Mouse (Mus musculus) bone marrow, adult 2 months (tissue): ENCODE results near the gene Nufip2. TPM values are rescaled to one million over a fixed set of nuclear protein-coding genes. Genes with fewer than 3 reads are reported as not detected.

Experiments
- H3K27ac ChIP-seq: fragments of 200-500 bp; 2 replicates; pipeline ENCODE4 v1.5.1; 2012; ENCODE audit warnings: low read depth, mild to moderate bottlenecking, control low read depth, inconsistent platforms, low read length; ENCODE audit not compliant: control insufficient read depth, poor library complexity, insufficient read depth
- H3K4me1 ChIP-seq: fragments of 200-500 bp; 2 replicates; pipeline ENCODE4 v1.6.1; 2011; ENCODE audit warnings: low read length; ENCODE audit not compliant: control insufficient read depth, insufficient read depth
- H3K4me3 ChIP-seq: fragments of 200-500 bp; replicated peaks from 2 replicates; pipeline ENCODE3; 2011; ENCODE audit warnings: mild to moderate bottlenecking, low read depth, low read length, control low read depth; ENCODE audit not compliant: control insufficient read depth
- CTCF ChIP-seq: fragments of 200-500 bp; IDR thresholded peaks from 2 replicates; pipeline ENCODE4 v1.5.1; 2011; ENCODE audit warnings: low read length, control low read depth; ENCODE audit not compliant: control insufficient read depth, insufficient read depth
- POLR2A ChIP-seq: fragments of 200-500 bp; IDR thresholded peaks from 2 replicates; pipeline ENCODE4 v1.6.1; 2011; ENCODE audit warnings: low read depth, mild to moderate bottlenecking, control low read depth, low read length, borderline replicate concordance; ENCODE audit not compliant: control insufficient read depth
- WGBS: fragments of 180-500 bp; shearing (Covaris S2); methylation state at CpG from one replicate; pipeline ENCODE4 v1.1.7; 2018; 5-methylcytosine and 5-hydroxymethylcytosine counted together
- polyA plus RNA-seq: library from polyadenylated mRNA; stranded (reverse); fragments of >200 nt; gene quantifications from 2 replicates; pipeline ENCODE4 v1.2.4, GENCODE M21; 2011; ENCODE audit warnings: low replicate concordance; ENCODE audit not compliant: missing spikeins, insufficient read depth, insufficient read length

Gene Nufip2
- polyA plus RNA-seq, 1 experiment, result 22.5 TPM

GRCm38 (mm10) chr11:77783747-77784646 lies 98.0 kb downstream of the Nufip2 start:
- TF ChIP-seq CTCF (peak; percentile 24; the same call in 1 of the 2 replicates), POLR2A (no peak)
- Histone ChIP-seq H3K4me1 (peaks cover 19% of the 10 kb centered on the region), H3K27ac (peak overlapping the region; percentile 52), H3K4me3 (peak overlapping the region; percentile 3)
- WGBS, result 3% methylated on average over 18 of the region's 18 CpGs

- H3K4me1 ChIP-seq, result peaks cover 19% of the 10 kb centered on the region
- no peak overlapping the region for H3K4me3 ChIP-seq
- peak overlapping the region; percentile 52 for H3K27ac ChIP-seq
- whole genome bisulfite sequencing, result 58% methylated on average over 9 of the region's 9 CpGs
- no peak for TF ChIP-seq POLR2A
- 0 out of 2 replicates have a peak, but pooled peaks have one; percentile 12 for TF ChIP-seq CTCF
Measured at GRCm38 (mm10) chr11:77784894-77785293, 98.9 kb downstream of the Nufip2 start.

GRCm38 (mm10) chr11:77785396-77785767 lies 99.4 kb downstream of the Nufip2 start:
- Histone ChIP-seq H3K4me3 (no peak overlapping the region), H3K27ac (peak overlapping the region; percentile 81), H3K4me1 (peaks cover 19% of the 10 kb centered on the region)
- WGBS, result 57% methylated on average over 5 of the region's 5 CpGs
- no peak for TF ChIP-seq POLR2A
- TF ChIP-seq CTCF, result no peak

GRCm38 (mm10) chr11:77785768-77786561 lies 100.0 kb downstream of the Nufip2 start:
- Histone ChIP-seq H3K4me3 (no peak overlapping the region), H3K27ac (peak overlapping the region; percentile 81), H3K4me1 (peaks cover 19% of the 10 kb centered on the region)
- WGBS, result 11% methylated on average over 7 of the region's 7 CpGs
- TF ChIP-seq CTCF, result no peak
- TF ChIP-seq POLR2A, result peak; percentile 39; the same call in 1 of the 2 replicates

GRCm38 (mm10) chr11:77787707-77788106 lies 101.8 kb downstream of the Nufip2 start, which contains the start of gene Gm10277:
Gm10277 (minus strand) TSS chr11:77787747.
- WGBS, result 40% methylated on average over 5 of the region's 5 CpGs
- peaks cover 19% of the 10 kb centered on the region for H3K4me1 ChIP-seq

GRCm38 (mm10) chr11:77789512-77789911 lies 103.6 kb downstream of the Nufip2 start:
- Histone ChIP-seq H3K4me1 (peaks cover 14% of the 10 kb centered on the region), H3K27ac (no peak overlapping the region), H3K4me3 (no peak overlapping the region)
- WGBS, result 84% methylated on average over 5 of the region's 5 CpGs
- TF ChIP-seq POLR2A (no peak), CTCF (no peak)

More at GRCm38 (mm10) chr11:77787707-77788106, 101.8 kb downstream of the Nufip2 start, which contains the start of gene Gm10277:
- H3K27ac ChIP-seq, result peak within 1 kb of the TSS; percentile 81
- H3K4me3 ChIP-seq, result no peak within 1 kb of the TSS
- TF ChIP-seq POLR2A (no peak), CTCF (no peak)

- 18% methylated on average over 9 of the region's 9 CpGs for WGBS
- no peak for TF ChIP-seq CTCF
- no peak for TF ChIP-seq POLR2A
- no peak overlapping the region for H3K4me3 ChIP-seq
- H3K4me1 ChIP-seq, result peaks cover 10% of the 10 kb centered on the region
- peak overlapping the region; percentile 44 for H3K27ac ChIP-seq
Measured at GRCm38 (mm10) chr11:77790286-77790685, 104.3 kb downstream of the Nufip2 start.
